Mouse (Mus musculus): ENCODE measurements around the gene Kctd11. TPM values are rescaled to one million over a fixed set of nuclear protein-coding genes. Genes with fewer than 3 reads are reported as not detected.

Gene Kctd11
- polyA plus RNA-seq, 1 experiment from 2014 or later: 4.8 TPM

DNA sequence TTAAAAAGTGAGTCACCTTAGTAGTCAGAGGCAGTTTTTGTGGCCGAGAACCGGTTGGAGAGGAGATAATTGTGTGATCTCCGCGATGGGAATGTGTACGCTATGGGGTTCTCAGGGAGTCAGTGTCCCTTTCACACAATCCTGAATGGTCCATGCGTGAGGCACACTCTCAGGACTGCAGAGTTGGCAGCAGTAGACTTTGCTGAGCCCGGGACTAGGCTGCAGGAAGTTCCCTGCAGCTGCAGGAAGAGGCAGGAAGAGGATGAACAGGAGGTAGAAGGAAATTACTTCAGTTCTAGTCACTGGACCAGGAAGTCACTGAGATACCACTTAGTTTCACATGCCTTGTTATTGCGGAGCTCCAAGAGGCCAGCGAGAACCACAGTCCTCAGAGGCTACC lies 32.1 kb downstream of the Kctd11 start:
- WGBS: 88% methylated on average over 9 of the region's 9 CpGs
- H3K4me1 ChIP-seq: peaks cover 56% of the 10 kb centered on the region
- DNase-seq (ENCODE audit: extremely low spot score, low spot score): no peak
- peaks cover 55% of the 10 kb centered on the region for H3K36me3 ChIP-seq (replicated peaks)
- no peaks in the 10 kb centered on the region for H3K27me3 ChIP-seq (ENCODE audit: poor library complexity, severe bottlenecking)
- H3K27ac ChIP-seq: no peak overlapping the region
- H3K4me3 ChIP-seq: no peak overlapping the region
- no peaks in the 10 kb centered on the region for H3K9me3 ChIP-seq

- H3K9me3 ChIP-seq: no peaks in the 10 kb centered on the region
- 96% methylated on average over 6 of the region's 6 CpGs for WGBS
- no peak for DNase-seq (ENCODE audit: extremely low spot score, low spot score)
- H3K4me3 ChIP-seq: peak overlapping the region; percentile 82; the same call in 1 of the 2 replicates
- H3K36me3 ChIP-seq (replicated peaks): peaks cover 55% of the 10 kb centered on the region
- peak overlapping the region; percentile 97; the same call in 1 of the 2 replicates for H3K27ac ChIP-seq
- H3K27me3 ChIP-seq (ENCODE audit: poor library complexity, severe bottlenecking): no peaks in the 10 kb centered on the region
- peaks cover 45% of the 10 kb centered on the region for H3K4me1 ChIP-seq
These were observed 33.2 kb downstream of the Kctd11 start for GRCm38 (mm10) chr11:69848021-69848420.

DNA sequence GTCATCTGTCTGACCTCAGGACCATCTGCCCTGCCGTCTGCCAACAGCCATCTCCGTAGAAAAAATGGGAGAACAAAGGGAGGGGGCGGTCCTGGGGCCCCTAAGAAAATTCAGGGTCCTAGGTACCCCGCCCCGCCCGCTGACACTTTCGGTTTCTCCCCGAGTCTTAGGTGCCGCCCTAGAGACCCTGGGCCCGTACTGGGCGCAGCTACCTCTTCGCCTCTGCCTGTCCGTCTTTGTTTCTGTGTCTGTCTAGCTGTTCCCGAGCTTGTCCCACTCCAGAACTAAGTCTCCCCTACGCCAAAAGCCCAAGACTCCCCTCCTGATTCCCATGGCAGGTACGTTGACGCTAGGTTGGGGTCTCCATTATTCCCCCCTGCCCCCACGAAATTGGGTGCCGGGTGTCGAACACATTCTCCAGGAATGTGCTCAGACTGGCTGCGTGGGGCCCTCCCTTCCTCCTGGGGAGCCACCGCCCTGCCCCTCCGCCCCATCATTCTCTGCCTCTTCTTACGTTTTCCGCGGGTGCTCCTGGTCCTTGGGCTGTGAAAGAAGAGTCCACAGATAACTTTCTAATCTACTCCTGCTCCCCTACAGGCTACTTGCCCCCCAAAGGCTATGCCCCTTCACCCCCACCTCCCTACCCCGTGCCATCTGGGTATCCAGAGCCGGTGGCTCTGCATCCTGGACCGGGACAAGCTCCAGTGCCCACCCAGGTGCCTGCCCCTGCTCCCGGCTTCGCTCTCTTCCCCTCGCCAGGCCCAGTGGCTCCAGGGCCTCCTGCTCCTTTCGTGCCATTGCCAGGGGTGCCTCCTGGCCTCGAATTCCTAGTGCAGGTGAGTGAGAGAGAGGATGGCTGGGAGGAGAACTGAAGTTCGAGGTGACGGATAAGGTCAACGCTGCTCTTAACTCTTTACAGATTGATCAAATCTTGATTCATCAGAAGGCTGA lies 34.2 kb downstream of the Kctd11 start:
- 11% methylated on average over 37 of the region's 37 CpGs for WGBS
- Histone ChIP-seq H3K4me3 (peak overlapping the region; percentile 82), H3K4me1 (peaks cover 43% of the 10 kb centered on the region), H3K27me3 (ENCODE audit: poor library complexity, severe bottlenecking) (no peaks in the 10 kb centered on the region), H3K9me3 (no peaks in the 10 kb centered on the region), H3K36me3 (replicated peaks) (peaks cover 45% of the 10 kb centered on the region), H3K27ac (peak overlapping the region; percentile 97)
- DNase-seq (ENCODE audit: extremely low spot score, low spot score): no peak

GRCm38 (mm10) chr11:69846198-69846680 lies 35.0 kb downstream of the Kctd11 start, which contains the start of gene Plscr3:
Gene Plscr3 (plus strand): TSS chr11:69846376.
- Histone ChIP-seq H3K27ac (peak within 1 kb of the TSS; percentile 97), H3K4me3 (peak within 1 kb of the TSS; percentile 82), H3K4me1 (peaks cover 41% of the 10 kb centered on the region), H3K9me3 (no peaks in the 10 kb centered on the region), H3K36me3 (replicated peaks) (peaks cover 37% of the 10 kb centered on the region), H3K27me3 (ENCODE audit: poor library complexity, severe bottlenecking) (no peaks in the 10 kb centered on the region)
- WGBS: under 1% methylated on average over 37 of the region's 38 CpGs
- peak; percentile 95 for DNase-seq (ENCODE audit: extremely low spot score, low spot score)

DNA sequence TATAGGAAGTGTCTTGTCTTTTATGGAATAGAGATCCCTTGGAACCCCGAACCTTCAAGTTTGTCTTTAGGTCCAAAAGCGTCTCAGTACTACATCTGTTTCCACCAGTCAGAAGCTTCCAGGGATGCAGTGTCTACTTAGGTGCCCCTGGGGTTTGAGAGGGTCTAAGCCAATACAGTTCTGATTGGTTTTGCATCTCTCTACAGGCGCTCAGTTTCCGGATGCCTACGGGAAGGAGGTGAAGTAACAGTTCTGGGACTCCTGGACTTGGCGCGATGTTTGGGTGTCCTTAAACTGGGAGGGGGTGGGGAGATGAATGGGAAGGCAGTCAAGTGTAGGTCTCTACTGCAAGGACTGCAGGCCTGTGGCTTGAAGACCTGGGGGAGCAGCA lies 42.5 kb downstream of the Kctd11 start:
- WGBS: 4% methylated on average over 7 of the region's 7 CpGs
- peaks cover 59% of the 10 kb centered on the region for H3K4me1 ChIP-seq
- peak overlapping the region; percentile 75 for H3K4me3 ChIP-seq
- H3K27me3 ChIP-seq (ENCODE audit: poor library complexity, severe bottlenecking): peaks cover 33% of the 10 kb centered on the region
- peaks cover 4% of the 10 kb centered on the region for H3K36me3 ChIP-seq (replicated peaks)
- peak overlapping the region; percentile 87 for H3K27ac ChIP-seq
- no peaks in the 10 kb centered on the region for H3K9me3 ChIP-seq
- DNase-seq (ENCODE audit: extremely low spot score, low spot score): no peak

- Histone ChIP-seq H3K27ac (peak within 1 kb of the TSS; percentile 87), H3K27me3 (ENCODE audit: poor library complexity, severe bottlenecking) (peaks cover 39% of the 10 kb centered on the region), H3K36me3 (replicated peaks) (peaks cover 10% of the 10 kb centered on the region), H3K4me3 (peak within 1 kb of the TSS; percentile 75), H3K9me3 (no peaks in the 10 kb centered on the region), H3K4me1 (peaks cover 62% of the 10 kb centered on the region)
- WGBS: under 1% methylated on average over 34 of the region's 34 CpGs
- DNase-seq (ENCODE audit: extremely low spot score, low spot score): peak; percentile 96
These were observed 43.1 kb downstream of the Kctd11 start, which contains the start of gene Tmem256 for GRCm38 (mm10) chr11:69837952-69838713. Gene Tmem256 (plus strand): TSS chr11:69838514.

DNA sequence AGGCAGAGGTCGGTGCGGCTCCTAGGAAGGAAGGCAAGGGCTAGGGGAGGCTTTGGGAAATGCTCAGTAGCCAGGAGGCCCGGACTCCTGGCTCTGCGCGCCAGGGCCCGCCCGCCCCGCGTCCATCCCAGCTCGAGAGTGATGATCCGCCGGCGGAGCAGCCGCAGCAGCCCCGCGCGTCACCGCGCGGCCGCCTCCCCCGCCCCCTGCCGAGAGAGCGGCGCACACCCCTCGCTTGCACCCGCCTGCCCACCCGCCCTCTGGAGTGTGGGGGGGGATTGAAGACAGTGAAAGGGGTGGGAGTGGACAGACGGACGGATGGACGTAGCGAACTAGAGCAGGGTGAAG lies 43.6 kb downstream of the Kctd11 start, which contains the start of gene Nlgn2:
Gene Nlgn2, minus strand, starts transcription at position 181 of the 348 bp plus-strand sequence.
- WGBS: under 1% methylated on average over 32 of the region's 32 CpGs
- Histone ChIP-seq H3K4me3 (peak within 1 kb of the TSS; percentile 75), H3K36me3 (replicated peaks) (peaks cover 15% of the 10 kb centered on the region), H3K27me3 (ENCODE audit: poor library complexity, severe bottlenecking) (peaks cover 44% of the 10 kb centered on the region), H3K27ac (peak within 1 kb of the TSS; percentile 87), H3K9me3 (no peaks in the 10 kb centered on the region), H3K4me1 (peaks cover 62% of the 10 kb centered on the region)
- DNase-seq (ENCODE audit: extremely low spot score, low spot score): no peak

DNA sequence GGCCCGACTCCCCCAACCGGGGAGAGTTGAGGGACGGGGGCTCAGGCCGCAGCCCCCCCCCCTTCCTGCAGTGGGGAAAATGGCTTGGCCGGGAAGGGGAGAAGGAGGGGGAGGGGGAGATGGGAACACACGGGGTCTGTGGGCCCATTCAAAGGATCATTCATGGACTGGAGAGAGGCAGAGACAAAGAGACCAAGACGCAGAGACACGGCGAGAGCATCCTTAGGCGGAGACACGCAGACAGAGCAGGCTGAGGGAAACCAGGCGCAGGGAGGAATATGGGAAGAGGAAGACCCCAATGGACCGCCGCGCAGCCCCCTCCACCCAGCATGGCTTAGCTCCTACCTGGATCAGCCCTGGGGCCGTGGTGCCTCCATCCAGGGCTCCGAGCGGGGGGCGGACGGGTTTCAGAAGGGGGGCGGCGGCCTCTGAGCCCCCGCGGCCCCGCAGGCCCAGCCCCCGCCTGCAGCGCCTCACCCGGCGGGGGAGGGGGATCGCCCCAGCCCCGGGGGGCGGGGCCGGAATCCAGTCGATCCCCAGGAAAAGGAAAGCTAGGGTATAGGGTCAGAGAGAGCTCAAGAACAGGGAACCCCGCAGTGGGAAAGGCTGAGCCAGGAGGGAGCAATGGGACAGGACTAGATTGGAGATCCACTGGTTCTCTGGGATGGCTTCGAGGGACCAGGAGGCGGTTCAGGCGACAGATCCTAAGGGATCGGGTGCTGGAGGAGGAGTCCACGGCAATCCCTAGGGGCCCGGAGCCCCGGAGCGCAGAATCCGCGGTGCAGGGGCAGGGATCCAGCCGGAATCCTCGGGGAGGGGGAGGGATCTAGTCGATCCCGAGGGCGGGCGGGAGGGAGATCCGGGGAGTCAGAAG lies 44.3 kb downstream of the Kctd11 start:
- Histone ChIP-seq H3K27me3 (ENCODE audit: poor library complexity, severe bottlenecking) (peaks cover 51% of the 10 kb centered on the region), H3K9me3 (no peaks in the 10 kb centered on the region), H3K27ac (peak overlapping the region; percentile 87), H3K4me3 (peak overlapping the region; percentile 75), H3K36me3 (replicated peaks) (peaks cover 22% of the 10 kb centered on the region), H3K4me1 (peaks cover 62% of the 10 kb centered on the region)
- peak; percentile 54 for DNase-seq (ENCODE audit: extremely low spot score, low spot score)
- under 1% methylated on average over 52 of the region's 52 CpGs for WGBS

DNA sequence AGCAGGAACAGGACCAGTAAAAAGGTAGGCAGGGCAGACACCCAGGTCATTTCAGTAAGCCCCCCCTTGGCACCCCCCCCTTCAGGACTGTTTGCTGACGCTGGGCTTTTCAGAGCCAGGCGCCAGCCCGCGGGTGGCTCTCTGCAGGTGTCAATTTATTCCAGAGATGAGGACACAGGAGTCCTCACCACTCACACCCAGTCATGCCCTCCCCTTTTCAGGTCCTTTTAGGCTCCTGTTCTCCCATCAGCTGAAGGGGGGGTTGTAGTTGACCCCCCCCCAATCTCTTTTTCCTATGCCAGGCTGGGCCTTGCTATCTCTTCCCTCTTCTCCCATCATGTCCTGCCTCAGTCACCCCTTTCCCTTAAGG lies 45.3 kb downstream of the Kctd11 start:
- H3K4me3 ChIP-seq: peak overlapping the region; percentile 75
- peaks cover 52% of the 10 kb centered on the region for H3K27me3 ChIP-seq (ENCODE audit: poor library complexity, severe bottlenecking)
- no peaks in the 10 kb centered on the region for H3K9me3 ChIP-seq
- DNase-seq (ENCODE audit: extremely low spot score, low spot score): no peak
- 2% methylated on average over 4 of the region's 4 CpGs for WGBS
- H3K36me3 ChIP-seq (replicated peaks): peaks cover 31% of the 10 kb centered on the region
- H3K27ac ChIP-seq: peak overlapping the region; percentile 87
- H3K4me1 ChIP-seq: peaks cover 66% of the 10 kb centered on the region

- Histone ChIP-seq H3K4me1 (peaks cover 69% of the 10 kb centered on the region), H3K27me3 (ENCODE audit: poor library complexity, severe bottlenecking) (peaks cover 52% of the 10 kb centered on the region), H3K36me3 (replicated peaks) (peaks cover 33% of the 10 kb centered on the region), H3K4me3 (peak overlapping the region; percentile 75), H3K27ac (peak overlapping the region; percentile 87), H3K9me3 (no peaks in the 10 kb centered on the region)
- 2% methylated on average over 9 of the region's 9 CpGs for WGBS
- peak; percentile 59 for DNase-seq (ENCODE audit: extremely low spot score, low spot score)
These were observed 45.8 kb downstream of the Kctd11 start for GRCm38 (mm10) chr11:69835326-69835965.

GRCm38 (mm10) chr11:69834001-69834549 lies 47.1 kb downstream of the Kctd11 start:
- WGBS: 6% methylated on average over 44 of the region's 48 CpGs
- peaks cover 66% of the 10 kb centered on the region for H3K4me1 ChIP-seq
- H3K9me3 ChIP-seq: no peaks in the 10 kb centered on the region
- peaks cover 52% of the 10 kb centered on the region for H3K27me3 ChIP-seq (ENCODE audit: poor library complexity, severe bottlenecking)
- no peak for DNase-seq (ENCODE audit: extremely low spot score, low spot score)
- peaks cover 37% of the 10 kb centered on the region for H3K36me3 ChIP-seq (replicated peaks)
- H3K4me3 ChIP-seq: peak overlapping the region; percentile 75
- H3K27ac ChIP-seq: peak overlapping the region; percentile 87

All from forebrain, embryonic 10.5 days (tissue).